In the genomic region with DNA sequence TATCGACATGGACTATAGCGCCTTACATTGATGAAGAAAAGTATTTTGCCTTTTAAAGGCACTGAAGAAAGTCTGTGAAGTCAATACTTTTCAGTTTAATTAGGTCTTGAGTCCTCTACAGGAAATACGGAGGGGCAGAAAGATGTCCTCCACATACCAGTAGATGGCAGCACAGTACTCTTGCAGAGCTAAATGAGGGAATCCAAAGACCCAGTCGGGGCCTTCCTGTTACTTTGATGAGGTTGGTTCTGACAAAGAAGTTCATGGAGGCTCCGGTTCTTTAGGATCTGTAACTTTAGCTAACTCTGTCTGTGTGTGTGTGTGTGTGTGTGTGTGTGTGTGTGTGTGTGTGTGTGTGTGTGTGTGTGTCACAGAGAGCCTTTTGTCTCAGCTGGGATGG, we compare ENCODE assay signal across 8 mouse cellular contexts. TPM values are rescaled to one million over a fixed set of nuclear protein-coding genes. Genes with fewer than 3 reads are reported as not detected.
A peak's percentile ranks its signal among the peaks of the same experiment; 100 is the strongest.
DNase-seq lines count a peak whose midpoint lies in the region; ATAC-seq lines count a peak whose summit lies in the region.

No protein-coding gene starts in this region.

- no peak overlapping the region for H3K9ac ChIP-seq in forebrain, embryonic 15.5 days (replicated peaks)
- H3K9ac ChIP-seq in hindbrain, embryonic 13.5 days = no peak overlapping the region
- no peak overlapping the region for H3K9ac ChIP-seq in midbrain, embryonic 13.5 days (replicated peaks)

- no peaks in the 10 kb centered on the region for H3K9me3 ChIP-seq in forebrain, embryonic 15.5 days
- H3K9me3 ChIP-seq in hindbrain, embryonic 13.5 days = no peaks in the 10 kb centered on the region
- no peaks in the 10 kb centered on the region for H3K9me3 ChIP-seq in midbrain, embryonic 13.5 days

- intact Hi-C loops in left cerebral cortex, postnatal 25 days (cut with DNase I) = loop anchor here (5.0 kb wide), 3 partner anchors 70 to 375 kb away; no protein-coding TSS in a partner anchor

- DNase-seq in right cerebral cortex, adult 18-20 months = peak; percentile 79
- DNase-seq in right cerebral cortex, postnatal 36 days (ENCODE audit: low spot score in 2 of 2) = no peak
- DNase-seq in left cerebral cortex, postnatal 25 days (ENCODE audit: low spot score in 2 of 2) = peak; percentile 78 to 91
- peak; percentile 79 for DNase-seq in testis, postnatal 14 days (ENCODE audit: low spot score)

- no peaks in the 10 kb centered on the region for H3K36me3 ChIP-seq in forebrain, embryonic 15.5 days
- H3K36me3 ChIP-seq in hindbrain, embryonic 13.5 days = no peaks in the 10 kb centered on the region
- H3K36me3 ChIP-seq in midbrain, embryonic 13.5 days = no peaks in the 10 kb centered on the region

- peaks cover 34% of the 10 kb centered on the region for H3K4me1 ChIP-seq in forebrain, embryonic 15.5 days
- peaks cover 29% of the 10 kb centered on the region for H3K4me1 ChIP-seq in hindbrain, embryonic 13.5 days (replicated peaks)
- peaks cover 40% of the 10 kb centered on the region for H3K4me1 ChIP-seq in midbrain, embryonic 13.5 days (replicated peaks)

- 7% methylated on average over 5 of the region's 5 CpGs for WGBS in forebrain, embryonic 15.5 days
- 9% methylated on average over 5 of the region's 5 CpGs for WGBS in hindbrain, embryonic 13.5 days
- WGBS in midbrain, embryonic 13.5 days = 4% methylated on average over 5 of the region's 5 CpGs

- no peaks in the 10 kb centered on the region for H3K27me3 ChIP-seq in forebrain, embryonic 15.5 days
- no peaks in the 10 kb centered on the region for H3K27me3 ChIP-seq in hindbrain, embryonic 13.5 days
- no peaks in the 10 kb centered on the region for H3K27me3 ChIP-seq in midbrain, embryonic 13.5 days

- 0 out of 2 replicates have a peak overlapping the region, but pooled peaks have one; percentile 5 for H3K27ac ChIP-seq in forebrain, embryonic 15.5 days (replicated peaks)
- no peak overlapping the region for H3K27ac ChIP-seq in hindbrain, embryonic 13.5 days
- H3K27ac ChIP-seq in midbrain, embryonic 13.5 days = no peak overlapping the region

- H3K4me2 ChIP-seq in forebrain, embryonic 15.5 days (replicated peaks) = peak overlapping the region; percentile 81
- peak overlapping the region; percentile 71 for H3K4me2 ChIP-seq in hindbrain, embryonic 13.5 days
- H3K4me2 ChIP-seq in midbrain, embryonic 13.5 days (replicated peaks) = peak overlapping the region; percentile 80

- ATAC-seq in cerebellum, adult (ENCODE audit: insufficient number of reproducible peaks, low FRiP score, low TSS enrichment) = peak; percentile 32; the same call in 1 of the 2 replicates
- no peak for ATAC-seq in forebrain, embryonic 15.5 days (replicated peaks)
- ATAC-seq in hindbrain, embryonic 13.5 days (ENCODE audit: low FRiP score) = no peak
- ATAC-seq in midbrain, embryonic 13.5 days = no peak

- H3K4me3 ChIP-seq in forebrain, embryonic 15.5 days = no peak overlapping the region; the same call in 1 of the 2 replicates
- H3K4me3 ChIP-seq in hindbrain, embryonic 13.5 days = no peak overlapping the region
- H3K4me3 ChIP-seq in midbrain, embryonic 13.5 days (replicated peaks) = peak overlapping the region; percentile 52; the same call in 1 of the 2 replicates

RNA-seq across cellular contexts. Expression of gene Fam214b, which starts 1.2 kb away (rescaled TPM):
- 44.8 and 45.3 TPM in 2 replicates for polyA plus RNA-seq in forebrain, embryonic 15.5 days (2015; fragmentation: Nextera tagmentation; extraction: Ambion mirVana)
- polyA plus RNA-seq in hindbrain, embryonic 13.5 days (2015; fragmentation: Nextera tagmentation; extraction: Ambion mirVana) = 33.3 and 34.1 TPM in 2 replicates
- total RNA-seq in left cerebral cortex, postnatal 25 days (2021) = 10 to 100 TPM; 31.7 to 32.4 TPM
- polyA plus RNA-seq in midbrain, embryonic 13.5 days (2015; fragmentation: Nextera tagmentation; extraction: Ambion mirVana) = 45.4 and 55.2 TPM in 2 replicates

RNA-seq across cellular contexts. Expression of gene Unc13b, which starts 11.5 kb away (rescaled TPM):
- polyA plus RNA-seq in forebrain, embryonic 15.5 days (2015; fragmentation: Nextera tagmentation; extraction: Ambion mirVana) = 17.9 and 18.7 TPM in 2 replicates
- polyA plus RNA-seq in hindbrain, embryonic 13.5 days (2015; fragmentation: Nextera tagmentation; extraction: Ambion mirVana) = 18.6 and 19.7 TPM in 2 replicates
- total RNA-seq in left cerebral cortex, postnatal 25 days (2021) = 10 to 100 TPM; 56.7 to 60.5 TPM
- 20.0 and 20.2 TPM in 2 replicates for polyA plus RNA-seq in midbrain, embryonic 13.5 days (2015; fragmentation: Nextera tagmentation; extraction: Ambion mirVana)

RNA-seq across cellular contexts. Expression of gene Stoml2, which starts 15.7 kb away (rescaled TPM):
- polyA plus RNA-seq in forebrain, embryonic 15.5 days (2015; fragmentation: Nextera tagmentation; extraction: Ambion mirVana) = 259 and 263 TPM in 2 replicates
- 226 and 232 TPM in 2 replicates for polyA plus RNA-seq in hindbrain, embryonic 13.5 days (2015; fragmentation: Nextera tagmentation; extraction: Ambion mirVana)
- total RNA-seq in left cerebral cortex, postnatal 25 days (2021) = 100 to 1,000 TPM; 101 to 114 TPM
- polyA plus RNA-seq in midbrain, embryonic 13.5 days (2015; fragmentation: Nextera tagmentation; extraction: Ambion mirVana) = 245 and 253 TPM in 2 replicates

RNA-seq across cellular contexts. Expression of gene Pigo, which starts 21.6 kb away (rescaled TPM):
- polyA plus RNA-seq in forebrain, embryonic 15.5 days (2015; fragmentation: Nextera tagmentation; extraction: Ambion mirVana) = 23.2 and 23.8 TPM in 2 replicates
- 27.4 and 27.5 TPM in 2 replicates for polyA plus RNA-seq in hindbrain, embryonic 13.5 days (2015; fragmentation: Nextera tagmentation; extraction: Ambion mirVana)
- total RNA-seq in left cerebral cortex, postnatal 25 days (2021) = 10 to 100 TPM; 26.2 to 30.7 TPM
- polyA plus RNA-seq in midbrain, embryonic 13.5 days (2015; fragmentation: Nextera tagmentation; extraction: Ambion mirVana) = 25.3 and 29.9 TPM in 2 replicates

RNA-seq across cellular contexts. Expression of gene Fancg, which starts 36.9 kb away (rescaled TPM):
- 28.1 and 29.9 TPM in 2 replicates for polyA plus RNA-seq in forebrain, embryonic 15.5 days (2015; fragmentation: Nextera tagmentation; extraction: Ambion mirVana)
- 20.0 and 21.9 TPM in 2 replicates for polyA plus RNA-seq in hindbrain, embryonic 13.5 days (2015; fragmentation: Nextera tagmentation; extraction: Ambion mirVana)
- 10 to 100 TPM in 1 of 2 experiments, 1 to 10 TPM in 1; 9.1 to 12.1 TPM for total RNA-seq in left cerebral cortex, postnatal 25 days (2021)
- polyA plus RNA-seq in midbrain, embryonic 13.5 days (2015; fragmentation: Nextera tagmentation; extraction: Ambion mirVana) = 17.0 and 18.7 TPM in 2 replicates

Comparison
In these comparisons a context has a peak if more than half of its experiments do, and no peak if none do; other contexts are left out.
1. DNase-seq: peak in right cerebral cortex, adult 18-20 months (single experiment), left cerebral cortex, postnatal 25 days (2 of 2) and testis, postnatal 14 days (single experiment); none in right cerebral cortex, postnatal 36 days (0 of 2).
2. Peak in every context shown above with its lines, with median percentiles within 50 percentile points of each other: H3K4me2 ChIP-seq.